Mouse (Mus musculus): ENCODE data around the gene Serac1. TPM values are rescaled to one million over a fixed set of nuclear protein-coding genes. Genes with fewer than 3 reads are reported as not detected.
A peak's percentile ranks its signal among the peaks of the same experiment; 100 is the strongest.

Serac1 gene
- total RNA-seq (2012; rRNA removed) = 4.1 and 4.2 TPM in 2 replicates
- 1 to 10 TPM in 1 of 2 experiments, not detected in 1; 5.9 TPM for polyA plus RNA-seq (2012; ENCODE audit: insufficient read depth in 1 of 2, insufficient read length in 2 of 2, low read depth in 1 of 2, low replicate concordance in 2 of 2, missing spikeins in 1 of 2)

DNA sequence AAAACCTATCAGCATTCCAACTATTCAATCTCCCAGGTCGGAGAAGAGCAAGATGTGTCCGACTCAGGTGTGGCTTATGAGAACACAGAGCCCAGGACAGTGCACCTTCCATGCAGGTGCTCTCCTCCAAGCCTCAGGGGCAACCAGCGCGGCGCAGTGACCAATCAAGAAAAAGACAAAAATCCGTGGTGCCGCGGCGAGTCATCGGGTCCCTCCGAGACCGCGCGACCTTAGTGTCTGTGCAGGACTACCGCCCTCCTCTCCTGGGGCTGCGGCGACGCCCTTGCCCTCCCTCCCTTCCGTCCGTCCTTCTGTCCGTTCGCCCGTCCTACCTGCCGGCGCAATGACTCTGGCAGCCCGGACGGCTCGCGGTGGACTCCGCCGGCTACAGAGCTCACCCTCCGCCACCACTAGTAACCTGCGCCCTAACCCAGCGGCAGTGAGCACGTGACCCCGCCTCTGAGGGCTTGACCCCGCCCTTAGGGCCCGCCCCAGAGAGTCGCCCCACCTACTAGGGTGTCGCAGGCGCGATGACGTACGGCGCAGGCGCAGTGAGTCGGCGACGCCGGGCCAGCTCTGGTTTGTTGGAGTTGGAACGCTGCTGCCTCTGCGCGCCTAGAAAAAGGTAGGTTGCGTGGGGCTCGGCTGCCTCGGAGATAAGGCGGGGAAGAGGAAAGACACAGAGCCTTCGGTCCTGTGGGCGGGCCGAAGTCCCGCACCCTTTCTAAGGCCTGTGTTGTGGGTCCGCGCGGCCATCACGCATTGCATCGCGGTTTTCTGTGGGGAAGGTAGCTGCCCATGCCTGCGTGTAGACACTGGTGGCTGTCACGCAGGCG lies at the start of gene Serac1, which contains the start of gene Gtf2h5:
Gene Serac1 (minus strand): TSS at position 455 of the 836 bp plus-strand sequence.
Gene Gtf2h5 (plus strand): TSS at position 500 of the 836 bp plus-strand sequence.
- Histone ChIP-seq H3K36me3 (ENCODE audit: control insufficient read depth in 1 of 2, insufficient read depth in 2 of 2, low read length in 2 of 2) (peaks cover under 1 to 23% of the 10 kb centered on the region in 2 experiments), H3K4me1 (ENCODE audit: control insufficient read depth in 1 of 2, insufficient read depth in 2 of 2, low read length in 2 of 2) (peaks cover 2 to 15% of the 10 kb centered on the region in 2 experiments), H3K27me3 (ENCODE audit: control insufficient read depth in 1 of 2, insufficient read depth in 2 of 2, low read length in 2 of 2) (no peaks in the 10 kb centered on the region), H3K79me2 (ENCODE audit: control insufficient read depth, insufficient read depth, low read length, poor library complexity) (peaks cover 6% of the 10 kb centered on the region), H3K9me3 (replicated peaks; ENCODE audit: insufficient read depth, low read length) (no peaks in the 10 kb centered on the region), H3K9ac (ENCODE audit: control insufficient read depth, low read depth, low read length, poor library complexity, severe bottlenecking) (peak within 1 kb of the TSS; percentile 90), H3K27ac (ENCODE audit: control insufficient read depth, low read depth, low read length) (peak within 1 kb of the TSS; percentile 85), H3K4me3 (ENCODE audit: control insufficient read depth in 1 of 2, insufficient read depth in 1 of 2, low read depth in 2 of 2, low read length in 2 of 2) (peak within 1 kb of the TSS; percentile 95 to 97)
- DNase-seq (ENCODE audit: low read depth, low spot score) = peak; percentile 97
- TF ChIP-seq USF1 (IDR thresholded peaks at IDR 0.05; ENCODE audit: low read depth, low read length) (peak; percentile 99), POLR2AphosphoS5 (IDR thresholded peaks at IDR 0.05; ENCODE audit: borderline replicate concordance, low read depth, low read length) (no peak; the same call in 1 of the 2 replicates), CHD1 (IDR thresholded peaks at IDR 0.05; ENCODE audit: low read depth, low read length) (no peak), NRF1 (IDR thresholded peaks at IDR 0.05; ENCODE audit: insufficient read depth, low read depth, low read length, poor library complexity, severe bottlenecking) (peak; percentile 92), GABPA (IDR thresholded peaks at IDR 0.05; ENCODE audit: low read depth, low read length) (no peak), EP300 (IDR thresholded peaks at IDR 0.05; ENCODE audit: low read depth in 1 of 2, low read length in 2 of 2) (peak in 1 of 2 experiments; percentile 27; a peak in 2 of 4 replicates), ZC3H11A (IDR thresholded peaks at IDR 0.05; ENCODE audit: low read depth, low read length) (0 out of 2 replicates have a peak, but pooled peaks have one; percentile 17), GATA1 (IDR thresholded peaks at IDR 0.05; ENCODE audit: low read depth, low read length) (peak; percentile 38; the same call in 1 of the 2 replicates), MAX (IDR thresholded peaks at IDR 0.05; ENCODE audit: low read length) (peak; percentile 91), TAL1 (IDR thresholded peaks at IDR 0.05; ENCODE audit: low read length) (no peak), POLR2A (IDR thresholded peaks at IDR 0.05; ENCODE audit: control insufficient read depth in 1 of 2, insufficient read depth in 1 of 2, low read depth in 1 of 2, low read length in 2 of 2, poor library complexity in 1 of 2) (peak; percentile 74 to 87; a peak in 3 of 4 replicates), TBP (IDR thresholded peaks at IDR 0.05; ENCODE audit: low read depth, low read length) (peak; percentile 54), MAFK (IDR thresholded peaks at IDR 0.05; ENCODE audit: borderline replicate concordance, low read depth, low read length) (no peak), ZMIZ1 (IDR thresholded peaks at IDR 0.05; ENCODE audit: low read depth, low read length) (peak; percentile 47; the same call in 1 of the 2 replicates), USF2 (IDR thresholded peaks at IDR 0.05; ENCODE audit: borderline replicate concordance in 1 of 2, insufficient read depth in 1 of 2, low read depth in 1 of 2, low read length in 2 of 2) (peak; percentile 44 to 87; a peak in 3 of 4 replicates), RCOR1 (IDR thresholded peaks at IDR 0.05; ENCODE audit: low read depth, low read length) (no peak), ELF1 (IDR thresholded peaks at IDR 0.05; ENCODE audit: low read depth, low read length) (0 out of 2 replicates have a peak, but pooled peaks have one; percentile 41), SIN3A (IDR thresholded peaks at IDR 0.05; ENCODE audit: low read length) (peak; percentile 86), MXI1 (IDR thresholded peaks at IDR 0.05; ENCODE audit: low read depth, low read length) (peak; percentile 92), BHLHE40 (IDR thresholded peaks at IDR 0.05; ENCODE audit: borderline replicate concordance, low read depth, low read length) (peak; percentile 80; the same call in 1 of the 2 replicates), CHD2 (IDR thresholded peaks at IDR 0.05; ENCODE audit: low read length) (no peak), TCF12 (IDR thresholded peaks at IDR 0.05; ENCODE audit: low read depth, low read length) (peak; percentile 50; the same call in 1 of the 2 replicates), MYB (IDR thresholded peaks at IDR 0.05; ENCODE audit: low read depth, low read length) (no peak), KAT2A (conservative IDR thresholded peaks at IDR 0.05; ENCODE audit: low read depth, low read length) (peak; percentile 76; the same call in 1 of the 2 replicates), RAD21 (IDR thresholded peaks at IDR 0.05; ENCODE audit: low read depth, low read length) (no peak), MAZ (IDR thresholded peaks at IDR 0.05; ENCODE audit: low read depth, low read length) (peak; percentile 76; the same call in 1 of the 2 replicates), NELFE (IDR thresholded peaks at IDR 0.05; ENCODE audit: low read depth, low read length) (peak; percentile 87), ZKSCAN1 (IDR thresholded peaks at IDR 0.05; ENCODE audit: low read depth, low read length) (no peak), HCFC1 (IDR thresholded peaks at IDR 0.05; ENCODE audit: low read depth, low read length) (peak; percentile 95), UBTF (IDR thresholded peaks at IDR 0.05; ENCODE audit: borderline replicate concordance, insufficient read depth, low read depth, low read length) (no peak), MYC (IDR thresholded peaks at IDR 0.05; ENCODE audit: low read depth, low read length) (peak; percentile 50; the same call in 1 of the 2 replicates), CTCF (IDR thresholded peaks at IDR 0.05 in 2 of 3, conservative IDR thresholded peaks at IDR 0.05 in 1 of 3; ENCODE audit: control insufficient read depth in 1 of 3, insufficient read depth in 1 of 3, low read depth in 2 of 3, low read length in 3 of 3, poor library complexity in 1 of 3, severe bottlenecking in 1 of 3) (no peak), MEF2A (IDR thresholded peaks at IDR 0.05; ENCODE audit: extremely low read depth, insufficient replicate concordance, low read depth, low read length, poor library complexity, severe bottlenecking) (no peak)

Measured in MEL (cell line).